Mouse (Mus musculus): ENCODE results near the gene Zfp768.

DNA sequence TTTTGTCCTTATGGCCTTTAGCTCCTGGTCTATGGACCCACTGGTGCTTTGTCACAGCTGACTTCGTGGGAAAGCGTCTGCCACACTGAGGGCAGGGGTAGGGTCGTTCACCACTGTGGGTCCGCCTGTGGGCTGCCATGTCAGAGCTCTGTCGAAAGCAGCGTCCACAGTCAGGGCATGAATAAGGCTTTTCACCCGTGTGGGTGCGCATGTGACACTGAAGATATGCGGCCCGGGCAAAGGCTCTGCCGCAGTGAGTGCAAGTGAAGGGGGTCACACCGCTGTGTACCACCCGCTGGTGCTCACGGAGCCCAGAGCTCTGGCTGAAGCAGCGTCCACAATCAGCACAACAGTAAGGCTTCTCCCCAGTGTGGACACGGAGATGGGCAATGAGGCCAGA lies 46.1 kb upstream of the Zfp768 start:
- TF ChIP-seq POLR2A (IDR thresholded peaks at IDR 0.05; ENCODE audit: borderline replicate concordance, insufficient read depth, low read length): no peak
- no peak for TF ChIP-seq CTCF (IDR thresholded peaks at IDR 0.05; ENCODE audit: borderline replicate concordance, insufficient read depth, low read depth, low read length)
